Mouse (Mus musculus): Measurements from ENCODE around the gene Crip1.

Gene Crip1

DNA sequence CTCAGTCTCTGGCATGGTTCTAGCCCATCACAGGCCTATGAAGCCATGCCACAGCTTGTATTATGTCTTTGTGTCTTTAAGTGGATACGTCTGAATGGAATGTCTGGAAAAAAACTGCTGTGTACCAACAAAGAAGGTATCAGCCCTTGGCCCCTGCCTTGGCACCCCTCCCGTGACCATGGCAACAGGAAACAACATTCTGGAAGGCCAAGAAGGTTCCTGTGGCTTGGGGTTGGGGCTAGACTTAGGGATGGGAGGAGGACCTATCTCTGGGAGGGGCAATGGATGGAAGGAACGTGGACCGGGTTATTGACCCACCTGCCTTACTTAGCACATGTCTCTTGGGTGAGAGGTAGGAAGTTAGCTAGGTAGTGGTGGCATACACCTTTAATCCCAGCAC is 3.2 kb downstream of the Crip1 start:
- DNase-seq, result no peak

DNA sequence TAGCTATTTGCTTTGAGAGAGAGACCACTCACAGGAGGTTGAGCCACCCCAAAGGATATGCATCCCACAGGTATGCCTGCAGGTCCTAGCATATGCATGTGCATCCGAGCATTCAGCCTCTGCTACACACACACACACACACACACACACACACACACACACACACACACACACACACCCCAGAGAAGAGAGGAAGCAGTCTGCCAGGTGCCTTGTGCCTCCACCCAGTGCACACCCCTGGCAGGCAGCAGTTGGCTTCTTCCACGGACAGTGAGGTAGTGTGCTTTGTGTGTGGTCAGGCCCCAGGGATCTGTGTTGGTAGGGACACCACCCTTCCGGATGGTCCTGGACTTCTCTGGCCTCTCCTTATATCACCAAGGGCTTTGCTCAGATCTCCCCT is 3.8 kb downstream of the Crip1 start:
- no peak for DNase-seq

DNA sequence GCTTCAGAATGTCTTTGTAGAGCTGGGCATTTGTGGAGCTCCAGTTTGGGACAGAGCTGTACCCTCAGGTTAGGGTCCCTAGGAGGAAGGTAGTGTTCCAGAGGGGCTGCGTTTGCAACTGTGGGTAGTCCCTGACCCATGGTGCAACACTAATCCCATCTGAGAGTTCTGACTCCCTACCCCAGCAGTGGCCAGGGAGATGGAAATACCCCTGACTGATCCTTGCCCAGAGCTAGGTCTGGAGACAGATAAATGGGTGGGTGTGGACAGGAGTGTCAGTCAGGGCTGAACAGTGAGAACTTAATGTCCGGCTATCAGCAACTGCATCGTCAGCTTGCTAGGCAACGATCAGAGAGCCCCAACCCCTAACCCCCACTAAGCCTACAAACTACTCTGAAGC is 4.5 kb downstream of the Crip1 start:
- DNase-seq, result no peak

DNA sequence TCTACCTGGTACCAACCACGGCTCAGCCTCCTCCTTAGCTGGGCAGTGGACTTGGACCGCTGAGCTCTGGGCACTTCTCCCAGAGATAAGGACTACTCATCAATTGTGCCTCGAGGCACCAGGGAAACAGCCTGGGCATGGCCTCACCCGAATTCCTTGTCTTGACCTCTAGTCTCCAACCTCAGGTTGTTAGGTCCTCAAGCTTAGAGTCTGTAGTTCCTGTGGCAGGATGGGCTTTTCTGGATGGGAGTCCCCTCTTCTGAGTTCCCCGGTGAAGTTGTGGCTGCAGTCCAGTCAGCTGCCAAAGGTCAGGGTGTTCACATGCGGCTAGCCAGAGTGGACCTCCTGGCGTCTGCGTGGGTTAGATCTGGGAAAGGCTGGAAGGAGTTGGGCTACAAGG is 4.9 kb downstream of the Crip1 start:
- no peak for DNase-seq

DNA sequence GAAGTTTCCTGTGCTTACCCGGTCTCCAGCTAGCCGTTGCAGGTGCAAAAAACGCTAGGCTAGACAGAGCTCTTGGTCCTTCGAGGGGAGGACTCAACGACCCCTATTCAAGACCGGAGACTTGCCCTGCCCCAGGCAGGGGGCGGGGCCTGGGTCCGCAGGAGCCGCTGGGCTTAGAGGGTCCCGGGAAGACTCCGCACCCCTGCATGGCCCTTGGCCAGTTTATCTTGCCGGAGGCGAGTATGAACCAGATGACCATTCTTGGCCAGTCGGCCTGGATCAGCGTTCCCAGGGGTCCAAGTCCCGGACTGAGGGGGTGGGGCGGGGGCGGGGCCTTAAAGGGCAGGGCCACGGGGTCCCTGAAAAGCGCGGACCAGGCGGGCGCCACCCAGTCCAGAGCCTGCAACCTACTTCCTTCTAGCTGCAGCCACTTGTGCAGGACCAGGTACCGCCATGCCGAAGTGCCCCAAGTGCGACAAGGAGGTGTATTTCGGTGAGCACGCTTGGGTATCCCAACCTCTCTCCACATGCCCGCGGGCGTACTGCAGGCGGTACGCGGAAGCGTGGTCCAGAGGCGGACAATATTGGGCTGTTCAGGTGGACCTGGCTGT is 5.7 kb downstream of the Crip1 start:
- DNase-seq, result no peak

DNA sequence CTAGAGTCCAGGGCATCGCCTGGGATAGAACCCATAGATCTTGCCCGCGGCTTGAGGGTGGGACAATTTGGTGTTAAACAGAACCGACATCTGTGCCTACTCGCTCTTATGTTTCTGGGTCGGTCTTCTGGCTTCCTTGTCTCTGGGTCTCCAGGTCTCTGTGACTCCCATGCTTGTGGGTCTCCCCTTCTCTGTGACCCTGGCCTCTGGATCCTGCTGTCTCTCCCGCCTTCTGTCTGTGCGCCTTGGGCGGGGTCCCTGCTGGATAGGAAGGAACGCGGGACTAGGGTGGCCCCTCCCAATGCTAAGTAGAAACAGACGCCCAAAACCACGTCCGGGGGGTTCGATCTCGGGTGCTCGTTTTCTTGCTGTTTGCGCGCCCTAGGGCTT is 6.2 kb downstream of the Crip1 start:
- no peak for DNase-seq

DNA sequence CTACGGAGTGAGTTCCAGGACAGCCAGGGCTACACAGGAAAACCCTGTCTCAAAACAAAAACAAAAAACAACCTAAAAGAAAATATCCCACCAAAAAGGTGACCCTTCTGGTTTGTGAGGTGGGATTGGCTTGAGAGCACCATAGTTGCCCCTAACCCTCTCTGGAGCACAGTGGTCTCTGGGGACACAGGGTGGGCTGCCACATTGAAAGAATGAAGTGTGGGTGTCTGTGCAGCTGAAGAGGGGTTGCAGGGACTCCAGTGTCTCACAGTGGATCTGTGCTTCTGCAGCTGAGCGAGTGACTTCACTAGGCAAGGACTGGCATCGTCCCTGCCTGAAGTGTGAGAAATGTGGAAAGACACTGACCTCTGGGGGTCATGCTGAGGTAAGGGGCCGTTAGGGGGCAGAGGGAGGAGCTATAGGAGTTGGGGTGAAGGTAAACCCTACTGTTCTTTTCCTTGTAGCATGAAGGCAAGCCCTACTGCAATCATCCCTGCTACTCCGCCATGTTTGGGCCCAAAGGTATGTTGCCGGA is 6.9 kb downstream of the Crip1 start:
- DNase-seq, result no peak

DNA sequence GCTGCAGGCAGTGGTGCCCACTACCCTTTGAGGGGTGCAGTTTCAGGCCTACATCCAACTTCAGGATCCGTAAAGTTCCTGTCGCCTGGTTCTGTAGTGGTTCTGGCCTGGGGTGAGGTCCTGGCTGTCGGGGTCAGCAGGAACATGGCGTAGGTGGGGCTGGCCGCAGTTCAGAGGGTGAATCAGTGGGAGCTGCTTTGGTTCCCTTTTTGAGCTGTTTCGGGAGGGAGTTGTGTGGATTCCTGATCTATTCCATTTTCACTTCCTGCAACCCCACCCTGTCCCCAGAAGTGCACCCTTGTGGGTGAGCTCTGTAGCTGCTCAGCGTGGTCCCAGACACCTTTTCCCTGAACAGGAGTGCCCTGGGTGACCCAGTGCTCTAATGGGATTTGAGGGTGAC is 7.9 kb downstream of the Crip1 start:
- no peak for DNase-seq

DNA sequence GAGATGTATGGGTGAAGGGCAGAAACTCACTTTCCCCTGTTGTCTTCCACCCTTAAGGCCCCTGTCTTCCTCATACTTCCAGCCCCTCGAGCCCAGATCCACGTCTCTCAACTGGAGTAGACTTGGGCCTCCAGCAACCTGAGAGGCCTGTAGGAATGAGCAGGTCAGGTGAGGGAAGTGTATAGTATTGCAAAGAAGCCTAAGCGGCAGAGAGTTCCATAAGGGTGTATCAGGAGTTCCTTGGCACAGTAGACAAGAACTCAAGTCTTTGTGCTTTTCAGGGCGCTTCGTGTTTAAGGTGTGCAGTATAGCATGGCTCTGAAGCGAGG is 8.6 kb downstream of the Crip1 start:
- no peak for DNase-seq

DNA sequence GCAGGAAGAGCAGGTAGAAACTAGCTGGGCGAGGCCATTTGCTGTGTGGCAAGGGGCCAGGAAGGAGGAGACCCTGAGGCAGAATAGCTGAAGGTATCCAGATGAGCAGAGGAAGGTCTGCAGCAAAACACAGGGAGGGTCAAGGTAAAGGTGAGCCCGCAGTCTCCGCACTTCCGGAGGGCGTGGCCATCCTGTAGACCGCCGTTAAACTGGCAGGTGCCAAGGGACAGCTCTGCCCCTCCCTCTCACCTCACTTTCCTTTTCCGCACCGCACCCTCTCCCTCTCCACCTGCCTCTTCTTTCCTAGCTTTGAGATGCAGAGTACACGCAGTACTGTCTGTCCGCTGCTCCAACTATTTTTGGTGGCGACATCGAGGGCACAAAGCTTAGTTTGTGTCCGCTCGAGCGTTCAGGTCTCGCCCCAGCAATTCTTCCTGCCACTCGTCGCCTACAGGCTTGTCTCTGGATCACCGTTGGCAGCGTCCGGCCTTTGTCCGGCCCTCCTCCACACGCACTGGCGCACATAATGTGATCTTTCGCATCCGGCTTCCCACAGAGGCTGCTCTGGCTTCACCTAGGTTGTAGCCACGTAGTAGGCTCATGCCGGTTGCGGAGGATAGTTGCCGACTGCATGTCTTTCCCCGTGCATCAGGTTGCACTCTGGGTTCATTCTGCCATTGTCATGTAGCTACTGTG is 9.1 kb downstream of the Crip1 start:
- DNase-seq, result peak; percentile 54

DNA sequence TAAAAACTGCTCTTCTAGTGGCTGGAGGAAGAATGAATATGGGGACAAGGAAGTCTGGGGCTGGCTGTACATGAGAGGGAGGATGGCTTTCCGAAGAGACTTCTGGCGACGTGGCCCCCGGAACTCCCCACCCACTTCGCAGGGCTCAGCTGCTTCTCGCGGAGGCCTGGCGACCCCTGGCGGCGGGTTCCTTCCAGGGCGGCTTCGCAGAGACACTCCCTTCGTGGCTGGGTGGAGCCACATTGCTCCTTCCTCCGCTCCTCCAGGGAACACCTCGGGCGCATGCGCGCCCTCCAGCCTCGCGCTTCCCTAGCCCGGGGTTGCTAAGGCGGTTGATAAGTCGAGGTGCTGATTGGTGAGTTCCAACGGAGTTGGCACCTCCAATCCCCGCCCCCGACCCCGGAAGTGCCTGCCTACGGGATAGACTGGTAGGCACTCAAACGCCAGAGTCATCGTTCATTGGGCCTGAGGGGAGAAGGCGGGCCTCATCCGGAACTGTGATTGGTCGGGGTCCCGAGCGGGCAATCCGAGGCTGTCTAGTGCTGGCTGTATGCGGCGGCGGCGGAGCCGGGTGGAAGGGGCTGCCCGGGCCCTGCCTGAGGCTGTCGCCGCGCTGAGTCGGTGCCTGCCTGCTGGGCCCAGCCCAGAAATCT is 9.9 kb downstream of the Crip1 start, which contains the start of gene Tedc1:
Gene Tedc1 (plus strand): TSS at position 535 of the 653 bp plus-strand sequence.
- DNase-seq, result peak; percentile 99

DNA sequence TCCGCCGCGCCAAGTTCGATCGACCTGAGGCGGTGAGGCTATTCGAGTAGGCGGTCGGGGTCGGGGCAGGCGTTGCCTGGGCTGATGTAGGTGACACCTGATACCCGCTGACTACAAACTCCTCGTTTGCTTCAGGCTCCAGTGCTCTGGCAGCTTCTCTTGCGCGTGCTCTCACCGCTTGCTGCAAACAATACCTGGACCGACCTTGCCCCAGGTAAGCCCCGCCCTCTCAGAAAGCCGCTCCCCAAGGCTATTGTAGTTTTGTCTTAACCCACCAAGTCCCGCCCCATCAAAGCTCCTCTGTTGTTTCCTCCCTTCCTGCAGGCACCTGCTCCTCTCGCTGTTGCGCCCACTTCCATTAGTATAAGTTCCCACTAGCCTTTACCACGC is 10.4 kb downstream of the Crip1 start:
- DNase-seq, result no peak

DNA sequence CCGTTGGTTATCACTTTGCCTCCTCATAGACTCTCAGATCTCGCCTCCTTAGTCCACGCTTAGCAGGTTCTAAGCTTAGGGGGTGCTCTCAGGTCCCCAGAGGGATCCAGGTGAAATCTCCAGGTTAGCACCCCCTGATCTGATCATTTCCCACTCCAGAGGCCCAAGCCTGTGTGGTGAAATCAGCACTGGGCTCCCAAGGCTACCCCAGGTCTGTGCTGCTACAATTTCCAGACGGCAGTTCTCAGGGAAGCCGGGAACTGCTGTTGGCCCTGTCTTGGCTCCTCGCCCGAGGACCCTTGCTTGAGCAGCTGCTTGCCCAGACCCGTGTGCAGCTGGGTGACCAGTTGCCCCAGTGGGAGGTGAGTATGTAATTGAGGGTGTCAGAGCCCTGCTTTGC is 10.9 kb downstream of the Crip1 start:
- DNase-seq, result no peak

DNA sequence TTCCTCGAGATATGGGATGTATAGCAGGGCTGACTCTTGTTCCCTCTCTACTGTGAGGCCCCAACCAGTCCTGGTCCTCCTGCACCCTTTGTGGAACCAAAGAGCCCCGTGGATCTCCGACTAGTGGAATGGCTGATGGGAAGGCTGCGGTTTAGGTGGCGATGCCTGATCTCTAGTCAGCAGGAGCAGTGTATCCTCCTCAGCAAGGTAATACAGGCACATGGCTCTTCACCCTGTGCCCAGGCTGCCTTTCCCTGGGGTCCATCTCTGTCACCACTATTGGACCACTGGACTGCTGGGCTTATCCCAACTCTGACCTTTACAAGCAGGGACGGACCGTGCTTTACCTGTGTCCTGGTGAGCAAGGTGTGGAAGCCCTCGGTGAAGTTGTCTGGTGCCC is 11.4 kb downstream of the Crip1 start:
- DNase-seq, result no peak

DNA sequence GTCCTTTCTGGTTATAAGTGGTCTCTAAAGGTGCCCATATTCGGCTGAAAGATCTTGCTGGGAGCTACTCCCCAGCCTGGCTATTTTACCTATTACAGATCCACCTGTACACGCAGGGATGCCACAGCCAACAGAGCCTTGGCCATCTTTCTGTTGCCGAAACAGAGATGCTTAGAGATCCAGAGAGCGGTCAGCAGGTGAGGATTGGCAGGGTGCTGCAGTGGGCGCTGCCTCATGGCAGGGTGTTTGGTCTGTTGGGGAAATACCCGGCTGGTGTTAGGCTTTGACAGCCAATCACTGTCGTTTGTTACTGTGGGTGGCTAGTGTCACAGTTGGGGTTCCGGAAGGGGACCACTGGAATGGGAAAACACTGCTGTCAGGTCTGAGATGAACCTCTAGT is 11.9 kb downstream of the Crip1 start:
- no peak for DNase-seq

DNA sequence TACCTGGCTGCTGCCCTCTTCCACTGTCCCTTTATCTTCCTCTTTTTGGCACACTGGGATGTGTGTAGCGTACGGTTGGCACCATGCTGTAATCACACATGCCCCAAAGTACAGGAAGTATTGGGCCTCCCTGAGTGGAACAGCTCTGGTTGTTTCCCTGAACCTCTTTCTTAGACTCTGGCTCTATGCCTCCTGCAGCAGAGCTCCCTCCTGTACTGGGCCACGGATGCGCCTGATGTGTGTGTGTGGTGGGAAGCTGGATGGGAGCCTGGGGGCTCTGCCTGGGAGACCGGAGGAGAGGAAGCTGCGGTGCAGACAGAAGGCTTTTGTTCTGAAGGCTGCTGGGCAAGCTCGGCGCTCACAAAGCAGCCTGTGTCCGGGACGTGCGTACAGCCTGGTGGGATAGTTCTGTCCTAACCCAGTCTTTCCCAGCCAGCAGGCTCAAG is 17.5 kb downstream of the Crip1 start:
- no peak for DNase-seq

DNA sequence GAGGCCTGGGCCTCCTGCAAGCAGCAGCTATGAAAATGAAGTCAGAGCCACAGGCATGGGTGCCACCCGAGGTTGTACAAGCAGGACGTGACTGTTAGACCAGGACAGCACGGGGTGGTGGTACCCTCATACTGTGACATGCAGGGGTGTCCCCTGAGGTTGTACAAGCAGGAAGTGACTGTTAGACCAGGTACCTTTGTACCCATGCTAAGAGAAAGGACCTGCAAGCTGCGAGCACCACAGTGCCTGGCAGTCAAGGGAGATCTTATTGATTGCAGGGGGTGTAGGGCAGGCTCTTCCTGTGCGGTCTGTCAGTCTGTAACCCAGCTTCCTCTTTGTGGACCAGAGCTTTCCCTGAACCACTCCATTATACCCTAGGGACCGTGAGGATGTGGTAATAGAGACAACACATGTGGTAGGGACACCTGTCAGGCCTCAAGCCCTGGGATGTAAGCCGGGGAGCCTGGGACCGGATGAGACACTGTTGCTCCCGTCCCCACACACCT is 22.0 kb downstream of the Crip1 start:
- DNase-seq, result no peak

DNA sequence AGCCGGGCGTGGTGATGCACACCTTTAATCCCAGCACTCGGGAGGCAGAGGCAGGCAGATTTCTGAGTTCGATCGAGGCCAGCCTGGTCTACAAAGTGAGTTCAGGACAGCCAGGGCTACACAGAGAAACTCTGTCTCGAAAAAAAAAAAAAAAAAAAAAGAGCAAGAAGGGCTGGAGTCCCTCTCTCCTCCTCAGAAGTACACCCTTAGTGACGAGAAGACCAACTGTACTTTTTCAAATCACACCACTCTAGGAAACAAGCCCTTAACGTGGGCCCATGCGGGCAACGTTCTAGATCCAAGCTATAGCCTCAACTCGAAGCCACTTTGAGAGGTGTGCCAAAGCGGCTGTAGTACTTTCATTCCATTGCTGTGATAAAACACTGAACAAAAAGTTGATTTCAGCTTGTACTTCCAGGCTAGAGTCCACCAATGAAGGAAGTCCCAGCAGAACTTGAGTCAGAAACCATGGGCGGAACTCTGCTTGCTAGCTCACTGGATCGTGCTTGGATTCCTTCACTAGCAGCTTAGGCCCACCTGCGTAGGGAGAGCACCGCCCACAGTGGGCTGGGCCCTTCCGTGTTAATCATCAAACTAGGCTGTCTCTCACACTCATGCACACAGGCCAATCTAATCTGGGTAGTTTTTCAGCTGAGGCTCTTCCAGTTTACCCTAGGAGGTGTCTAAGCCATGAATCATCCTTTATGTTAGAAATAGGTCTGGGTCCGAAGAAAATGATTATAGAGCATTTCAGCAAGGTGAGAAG is 31.0 kb downstream of the Crip1 start:
- DNase-seq, result no peak

DNA sequence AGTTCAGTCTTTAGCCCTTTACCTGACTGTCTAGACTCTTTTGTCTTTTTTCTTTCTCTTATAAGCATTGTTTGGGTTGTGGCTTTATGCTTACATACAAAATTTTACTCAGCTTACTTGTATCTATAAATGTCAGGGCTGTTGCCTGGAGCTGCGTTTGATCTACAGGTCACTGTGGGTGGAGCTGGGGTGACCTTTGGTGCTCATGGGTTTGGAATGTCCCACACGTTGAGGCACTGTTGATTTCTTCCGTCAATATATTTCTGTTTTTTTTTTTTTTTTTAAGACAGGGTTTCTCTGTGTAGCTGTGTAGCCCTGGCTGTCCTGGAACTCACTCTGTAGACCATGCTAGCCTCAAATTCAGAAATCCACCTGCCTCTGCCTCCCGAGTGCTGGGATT is 34.9 kb downstream of the Crip1 start:
- no peak for DNase-seq

DNA sequence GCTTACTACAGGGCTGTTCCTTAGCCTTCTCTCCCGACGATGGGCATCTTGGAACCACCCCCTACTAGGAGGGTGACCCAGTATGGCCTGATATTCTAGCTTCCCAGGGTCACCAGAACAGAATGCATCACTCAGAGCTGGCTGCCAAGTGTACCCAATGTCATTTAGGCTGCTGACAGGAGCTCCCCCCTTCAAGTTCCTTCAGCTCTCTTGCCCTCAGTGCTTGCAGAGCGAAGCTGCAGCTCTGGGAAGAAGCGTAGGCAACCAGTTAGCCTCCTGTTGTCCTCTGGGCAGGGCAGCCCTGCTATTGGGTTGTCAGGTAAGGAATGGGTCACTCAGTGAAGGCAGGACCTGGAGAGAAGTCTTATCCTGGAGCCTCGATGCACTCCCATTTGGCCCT is 38.8 kb downstream of the Crip1 start:
- peak; percentile 20 for DNase-seq

DNA sequence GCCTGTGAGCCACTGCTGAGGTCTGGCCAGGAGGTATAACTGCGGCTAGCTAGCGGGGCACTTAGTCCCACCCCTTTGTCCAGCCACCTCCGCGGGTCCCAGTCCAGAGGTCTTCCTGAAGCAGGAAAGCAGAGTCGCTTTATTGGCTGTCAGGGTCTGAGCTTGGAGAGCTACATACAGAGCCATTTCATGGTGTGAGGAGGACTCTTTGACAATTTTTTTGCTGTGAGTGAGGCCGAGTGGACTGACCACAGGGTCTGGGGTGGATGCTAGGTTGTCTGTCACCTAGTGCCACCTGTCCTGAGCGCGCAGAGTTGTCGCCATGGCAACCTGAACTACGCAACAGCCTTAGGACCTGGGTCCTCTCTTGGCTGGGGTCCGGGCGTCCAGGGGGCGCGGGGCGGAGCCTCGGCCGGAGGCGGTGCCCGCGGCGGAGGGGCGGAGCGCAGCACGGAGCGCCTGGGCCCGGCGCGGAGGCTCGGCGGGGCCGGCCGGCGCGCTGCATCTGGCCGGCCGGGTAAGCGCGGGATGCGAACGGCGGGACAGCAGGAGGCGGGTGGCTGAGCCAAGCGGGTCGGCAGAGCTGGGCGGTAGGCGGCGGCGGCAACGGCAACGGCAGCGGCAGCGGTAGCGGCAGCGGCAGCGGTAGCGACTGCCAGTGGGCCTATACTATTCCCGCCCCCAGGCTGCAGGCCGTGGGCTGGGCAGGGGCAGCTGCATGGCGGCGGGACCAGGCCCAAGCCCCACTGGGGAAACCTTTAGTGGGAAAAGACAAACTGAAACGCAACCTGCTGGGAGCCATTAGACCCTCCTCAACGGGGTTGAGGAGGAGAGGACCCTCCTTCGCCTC is 39.6 kb downstream of the Crip1 start, which contains the start of gene Tmem121:
Gene Tmem121 (plus strand): TSS at position 489 of the 850 bp plus-strand sequence.
- DNase-seq, result peak; percentile 59

DNA sequence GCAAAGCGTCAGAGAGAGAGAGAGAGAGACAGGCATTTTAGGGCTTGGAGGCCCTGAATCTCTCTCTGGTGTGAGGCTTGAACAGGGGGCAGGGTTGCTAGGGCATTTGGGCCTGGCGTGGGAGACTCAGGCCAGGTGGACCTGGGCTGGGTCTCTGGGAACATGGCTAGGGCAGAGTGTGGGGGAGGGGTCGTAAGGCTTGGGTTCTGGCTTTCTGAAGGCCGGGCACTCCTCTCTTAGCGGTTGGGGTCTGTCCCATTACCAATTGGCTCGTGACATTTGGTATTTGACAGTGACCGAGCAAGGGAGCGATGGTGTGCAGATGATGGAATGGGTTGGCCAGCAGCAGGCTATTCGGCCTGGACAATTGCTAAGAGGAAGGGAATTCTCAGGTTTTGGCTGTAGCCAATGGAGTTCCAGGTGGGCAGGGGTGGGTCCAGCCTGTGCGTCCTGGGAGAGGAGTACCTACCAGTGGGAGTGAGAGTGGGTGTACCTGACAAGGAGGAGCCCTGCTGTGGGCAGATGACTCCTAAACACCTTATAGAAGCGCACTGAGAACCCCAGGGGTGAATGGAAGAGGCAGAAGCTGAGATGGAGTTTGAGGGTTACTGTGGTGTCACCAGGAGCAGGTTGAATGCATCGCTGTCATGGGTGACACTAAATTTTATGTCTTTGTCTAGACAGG is 40.4 kb downstream of the Crip1 start:
- DNase-seq, result peak; percentile 32
